Mouse (Mus musculus): ENCODE results near the gene 2410002F23Rik. TPM values are rescaled to one million over a fixed set of nuclear protein-coding genes. Genes with fewer than 3 reads are reported as not detected.

The 2410002F23Rik gene
- total RNA-seq (2023; ENCODE audit: inconsistent age), result 153 to 193 TPM (median 178 TPM) in 4 replicates

GRCm38 (mm10) chr7:44246055-44246983, at the start of gene 2410002F23Rik, which contains the start of gene 1700028J19Rik:
2410002F23Rik (plus strand) TSS chr7:44246722.
1700028J19Rik (minus strand) TSS chr7:44246695.

GRCm38 (mm10) chr7:44197891-44198290, 48.6 kb upstream of the 2410002F23Rik start, which contains the start of gene Klk1b3:
Klk1b3 (plus strand) TSS chr7:44198191.

GRCm38 (mm10) chr7:44207135-44207534, 39.4 kb upstream of the 2410002F23Rik start, which contains the start of gene Klk1b4:
Klk1b4 (plus strand) TSS chr7:44207435.

GRCm38 (mm10) chr7:44215645-44216044, 30.9 kb upstream of the 2410002F23Rik start, which contains the start of gene Klk1b5:
Klk1b5 (plus strand) TSS chr7:44215945.

GRCm38 (mm10) chr7:44225076-44225475, 21.4 kb upstream of the 2410002F23Rik start, which contains the start of gene Klk1:
Klk1 (plus strand) TSS chr7:44225360.

GRCm38 (mm10) chr7:44235909-44236308, 10.6 kb upstream of the 2410002F23Rik start, which contains the start of gene Gm36864:
Gm36864 (plus strand) TSS chr7:44236177.

GRCm38 (mm10) chr7:44257278-44257677, 10.8 kb downstream of the 2410002F23Rik start, which contains the start of gene Acp4:
Acp4 (minus strand) TSS chr7:44257378.

GRCm38 (mm10) chr7:44261147-44261546, 14.6 kb downstream of the 2410002F23Rik start, which contains the start of gene Gm15517:
Gm15517 (plus strand) TSS chr7:44261447.

Other genes with a start within 250 kb of the 2410002F23Rik start
- not detected in 4 replicates for gene Klk1b26, start 234.6 kb upstream of the 2410002F23Rik start, total RNA-seq (2023; ENCODE audit: inconsistent age)
- not detected in 4 replicates for gene Klk1b27, start 194.4 kb upstream of the 2410002F23Rik start, total RNA-seq (2023; ENCODE audit: inconsistent age)
- gene Klk1b21, start 144.4 kb upstream of the 2410002F23Rik start, total RNA-seq (2023; ENCODE audit: inconsistent age), result not detected in 4 replicates
- not detected in 4 replicates for gene Klk1b22, start 134.0 kb upstream of the 2410002F23Rik start, total RNA-seq (2023; ENCODE audit: inconsistent age)
- gene Klk1b16, start 110.0 kb upstream of the 2410002F23Rik start, total RNA-seq (2023; ENCODE audit: inconsistent age), result not detected in 4 replicates
- not detected in 4 replicates for gene Klk1b24, start 58.5 kb upstream of the 2410002F23Rik start, total RNA-seq (2023; ENCODE audit: inconsistent age)
- not detected in 4 replicates for gene Klk1b3, start 48.5 kb upstream of the 2410002F23Rik start, total RNA-seq (2023; ENCODE audit: inconsistent age)
- not detected in 4 replicates for gene Klk1b4, start 39.3 kb upstream of the 2410002F23Rik start, total RNA-seq (2023; ENCODE audit: inconsistent age)
- not detected in 4 replicates for gene Klk1b5, start 30.8 kb upstream of the 2410002F23Rik start, total RNA-seq (2023; ENCODE audit: inconsistent age)
- gene Klk1, start 21.4 kb upstream of the 2410002F23Rik start, total RNA-seq (2023; ENCODE audit: inconsistent age), result not detected in 4 replicates
- gene Gm36864, start 10.5 kb upstream of the 2410002F23Rik start, total RNA-seq (2023; ENCODE audit: inconsistent age), result not detected in 4 replicates
- gene 1700028J19Rik, start within 50 bp of the 2410002F23Rik start, total RNA-seq (2023; ENCODE audit: inconsistent age), result 0.87 to 1.9 TPM (median 1.5 TPM) in 4 replicates
- not detected in 4 replicates for gene Acp4, start 10.7 kb downstream of the 2410002F23Rik start, total RNA-seq (2023; ENCODE audit: inconsistent age)
- gene Gm15517, start 14.7 kb downstream of the 2410002F23Rik start, total RNA-seq (2023; ENCODE audit: inconsistent age), result not detected in 4 replicates
- 1.00 to 2.5 TPM (median 1.2 TPM) in 4 replicates for gene Clec11a, start 60.2 kb downstream of the 2410002F23Rik start, total RNA-seq (2023; ENCODE audit: inconsistent age)
- 29.6 to 39.7 TPM (median 36.1 TPM) in 4 replicates for gene Shank1, start 63.5 kb downstream of the 2410002F23Rik start, total RNA-seq (2023; ENCODE audit: inconsistent age)
- gene Syt3, start 137.4 kb downstream of the 2410002F23Rik start, total RNA-seq (2023; ENCODE audit: inconsistent age), result not detected in 4 replicates
- not detected in 4 replicates for gene 1700008O03Rik, start 139.1 kb downstream of the 2410002F23Rik start, total RNA-seq (2023; ENCODE audit: inconsistent age)
- gene Lrrc4b, start 182.3 kb downstream of the 2410002F23Rik start, total RNA-seq (2023; ENCODE audit: inconsistent age), result not detected in 4 replicates
- not detected in 4 replicates for gene Aspdh, start 218.7 kb downstream of the 2410002F23Rik start, total RNA-seq (2023; ENCODE audit: inconsistent age)
- 64.3 to 78.1 TPM (median 67.9 TPM) in 4 replicates for gene Josd2, start 221.3 kb downstream of the 2410002F23Rik start, total RNA-seq (2023; ENCODE audit: inconsistent age)
- 69.5 to 76.6 TPM (median 74.0 TPM) in 4 replicates for gene Emc10, start 249.8 kb downstream of the 2410002F23Rik start, total RNA-seq (2023; ENCODE audit: inconsistent age)
- gene Fam71e1, start 249.9 kb downstream of the 2410002F23Rik start, total RNA-seq (2023; ENCODE audit: inconsistent age), result 8.6 to 15.4 TPM (median 11.1 TPM) in 4 replicates

Data from B cell, adult (primary cell).